Mouse (Mus musculus) kidney, postnatal 25 days (tissue): ENCODE measurements at regions not wholly inside any gene's neighbourhood (a gene's known extent, or its start where the extent isn't known, plus 50 kb on each side); places are given as distances from the start of the nearest gene placed in this dataset.

ENCODE experiments used
- DNase-seq, 2 experiments: peaks; one replicate each; pipeline ENCODE4 v3.0.0; 2021; ENCODE audit warnings: mixed read lengths in 2 of 2

DNA sequence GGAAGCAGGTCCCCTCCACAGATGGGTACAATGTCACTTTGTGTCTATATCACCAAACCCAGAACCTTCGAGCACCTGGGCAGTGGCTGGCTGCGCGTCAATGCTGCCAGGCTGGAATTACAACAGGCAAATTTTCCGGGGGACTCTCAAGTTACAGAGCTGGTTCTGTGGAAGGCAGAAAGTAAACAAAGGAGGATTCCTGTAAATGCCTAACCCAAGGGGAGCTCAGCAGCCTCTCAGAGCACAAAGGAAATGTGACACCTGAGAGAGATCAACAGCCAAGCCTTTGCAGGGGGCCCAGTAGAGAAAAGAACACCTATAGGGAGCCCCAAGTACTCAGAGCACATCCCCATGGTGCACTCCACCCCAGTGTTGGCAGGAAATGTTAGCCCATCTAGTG, 70.7 kb downstream of the Setd4 start:
- no peak for DNase-seq

GRCm38 (mm10) chr16:93531937-93532336, 71.9 kb downstream of the Setd4 start:
- no peak for DNase-seq

DNA sequence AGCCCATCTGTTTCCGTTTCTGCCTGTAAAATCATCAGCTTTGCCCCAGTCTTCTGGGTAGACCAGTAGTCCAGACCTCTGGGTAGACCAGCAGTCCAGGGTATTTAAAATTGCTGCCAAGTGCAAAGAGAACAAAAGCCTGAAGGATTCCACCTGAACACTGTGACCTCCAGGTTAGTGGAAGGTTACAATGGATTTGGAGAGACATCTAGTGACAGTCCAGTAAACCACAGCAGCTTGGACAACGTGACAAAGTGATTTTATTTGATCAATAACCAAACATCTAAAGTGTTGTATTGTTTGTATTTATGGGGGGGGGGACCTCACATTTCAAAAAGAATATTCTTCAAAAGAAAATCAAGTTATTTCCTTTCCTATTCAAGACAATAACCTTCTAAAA, 81.4 kb downstream of the Setd4 start:
- DNase-seq: no peak

GRCm38 (mm10) chr16:93520481-93520880, 83.4 kb downstream of the Setd4 start:
- no peak for DNase-seq

DNA sequence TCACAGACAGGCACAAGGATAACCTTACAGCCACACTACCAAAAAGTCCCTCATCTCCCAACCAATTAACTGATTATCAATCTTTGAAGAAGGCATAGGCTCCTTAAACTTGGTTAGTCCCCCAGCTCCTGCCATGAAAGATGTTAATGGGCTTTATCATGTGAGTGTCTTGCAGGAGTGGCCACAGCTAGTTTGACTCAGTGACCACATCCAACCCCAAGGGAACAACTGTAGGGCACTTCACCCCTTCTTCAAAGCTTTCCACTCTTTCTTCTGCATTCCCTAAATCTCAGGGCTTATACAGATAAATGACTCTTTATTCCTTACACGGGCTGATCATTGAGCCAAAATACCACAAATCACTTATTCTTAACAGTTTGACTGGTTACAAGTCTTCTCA, 85.2 kb downstream of the Setd4 start:
- no peak for DNase-seq

DNA sequence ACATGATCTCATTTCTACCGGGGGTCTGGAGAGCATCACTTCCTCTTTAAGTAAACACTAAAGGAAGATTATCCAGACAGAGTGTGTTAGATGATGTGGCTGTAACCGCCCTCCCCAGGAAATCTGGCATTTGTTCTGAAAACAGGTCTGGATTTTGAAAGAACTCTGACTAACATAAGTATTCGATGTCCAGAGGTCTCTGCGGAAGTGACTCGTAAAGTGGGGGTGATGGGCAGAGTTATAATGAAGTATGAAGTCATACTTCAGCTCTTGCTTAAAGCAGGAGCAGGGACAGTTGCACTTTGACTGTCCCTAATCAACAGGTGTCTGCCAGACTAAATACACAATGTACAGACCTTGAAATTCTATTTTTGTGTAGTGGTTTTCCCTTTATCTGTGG, 87.1 kb downstream of the Setd4 start:
- no peak for DNase-seq

DNA sequence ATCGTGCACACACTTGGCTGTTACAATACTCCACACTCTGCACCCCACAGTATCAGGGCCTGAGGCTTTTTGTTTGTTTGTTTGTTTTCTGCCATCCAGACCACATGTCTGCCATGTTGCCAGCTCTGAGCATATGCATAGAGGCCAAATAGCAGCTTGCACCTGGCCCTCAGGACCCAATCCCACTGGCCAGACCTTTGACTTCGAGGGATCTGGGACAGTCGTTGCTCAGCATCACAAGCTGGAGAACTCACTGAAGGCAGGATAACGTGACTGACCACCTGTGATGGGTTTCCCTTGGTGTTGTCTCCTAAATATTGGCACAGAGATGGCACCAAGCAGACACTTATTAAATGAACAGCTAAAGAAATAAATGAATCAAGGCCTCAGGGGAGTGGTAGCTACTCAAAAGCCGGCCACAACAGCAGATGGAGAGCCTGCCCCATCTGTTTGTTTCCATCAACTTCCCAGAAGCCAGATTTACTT, 88.4 kb downstream of the Setd4 start:
- no peak for DNase-seq

GRCm38 (mm10) chr16:93513616-93514041, 90.2 kb downstream of the Setd4 start:
- DNase-seq: no peak

DNA sequence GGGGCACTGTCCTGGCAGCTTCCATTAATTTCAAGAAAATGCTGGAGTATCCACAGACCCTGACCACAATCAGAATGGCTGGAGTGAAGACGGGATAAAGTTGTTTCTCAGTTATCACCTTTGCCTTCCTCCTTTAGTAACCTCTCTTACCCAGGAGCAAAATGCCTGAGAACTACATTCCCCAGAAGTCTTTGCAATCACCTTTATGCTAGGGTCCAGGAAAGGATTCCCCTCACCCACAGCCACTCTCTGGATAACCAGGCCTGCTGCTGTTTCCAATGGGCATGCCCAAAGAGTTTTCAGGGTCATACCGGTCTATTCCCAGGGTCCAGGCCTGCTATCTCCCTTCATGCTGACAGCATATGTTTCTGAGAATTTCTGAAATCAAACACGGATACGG, 91.9 kb downstream of the Setd4 start:
- DNase-seq: no peak

DNA sequence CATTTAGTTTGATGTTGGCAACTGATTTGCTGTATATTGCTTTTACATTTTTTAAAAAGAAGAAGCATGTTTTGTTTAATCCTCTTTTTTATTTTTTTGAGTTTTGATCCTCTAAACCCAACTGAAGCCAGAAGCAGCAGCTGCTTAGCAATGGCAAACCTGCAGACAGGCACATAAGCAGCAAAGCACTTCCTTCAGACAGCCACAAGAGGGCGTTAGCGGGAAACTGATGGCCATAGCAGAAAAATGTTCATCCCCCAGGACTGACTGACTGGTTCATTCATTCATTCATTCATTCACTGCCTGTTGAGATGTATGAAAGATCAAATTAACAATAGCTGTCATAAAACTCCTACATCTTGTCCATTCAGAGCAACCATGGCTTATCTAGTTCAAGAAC, 92.3 kb downstream of the Setd4 start:
- DNase-seq: no peak

GRCm38 (mm10) chr16:93498800-93499199, 105.1 kb downstream of the Setd4 start:
- DNase-seq: no peak

DNA sequence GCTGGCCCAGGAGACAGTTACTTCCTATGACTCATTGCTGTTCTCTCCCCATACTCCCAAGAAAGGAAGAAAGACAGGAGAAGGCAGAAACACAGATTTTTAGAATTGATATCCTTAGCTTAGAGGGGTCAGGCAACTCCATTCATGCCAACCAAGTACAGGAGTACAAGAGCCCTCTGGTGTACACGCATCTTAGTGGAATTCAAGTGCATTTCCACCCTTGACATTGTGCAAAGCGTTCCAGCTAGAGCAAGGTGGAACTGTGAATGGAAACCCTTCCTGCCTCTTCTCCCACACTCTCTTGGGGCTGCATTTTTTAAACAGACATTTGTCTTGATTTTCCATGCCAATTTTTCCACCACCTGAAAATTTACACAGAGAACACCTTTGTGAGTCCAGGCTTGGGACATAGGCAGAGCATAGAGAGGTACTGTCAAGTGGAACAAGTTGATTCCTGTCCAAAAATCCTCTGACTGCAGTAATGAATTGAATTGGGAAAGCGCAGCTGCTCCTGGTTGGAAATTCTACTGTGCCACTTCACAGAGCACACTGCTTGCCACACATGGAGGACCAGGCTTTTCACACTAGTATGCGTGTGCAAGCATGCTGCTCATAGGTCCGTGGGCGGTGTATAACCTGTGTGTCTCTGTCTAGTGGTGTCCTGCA, 110.4 kb downstream of the Setd4 start:
- DNase-seq: no peak

DNA sequence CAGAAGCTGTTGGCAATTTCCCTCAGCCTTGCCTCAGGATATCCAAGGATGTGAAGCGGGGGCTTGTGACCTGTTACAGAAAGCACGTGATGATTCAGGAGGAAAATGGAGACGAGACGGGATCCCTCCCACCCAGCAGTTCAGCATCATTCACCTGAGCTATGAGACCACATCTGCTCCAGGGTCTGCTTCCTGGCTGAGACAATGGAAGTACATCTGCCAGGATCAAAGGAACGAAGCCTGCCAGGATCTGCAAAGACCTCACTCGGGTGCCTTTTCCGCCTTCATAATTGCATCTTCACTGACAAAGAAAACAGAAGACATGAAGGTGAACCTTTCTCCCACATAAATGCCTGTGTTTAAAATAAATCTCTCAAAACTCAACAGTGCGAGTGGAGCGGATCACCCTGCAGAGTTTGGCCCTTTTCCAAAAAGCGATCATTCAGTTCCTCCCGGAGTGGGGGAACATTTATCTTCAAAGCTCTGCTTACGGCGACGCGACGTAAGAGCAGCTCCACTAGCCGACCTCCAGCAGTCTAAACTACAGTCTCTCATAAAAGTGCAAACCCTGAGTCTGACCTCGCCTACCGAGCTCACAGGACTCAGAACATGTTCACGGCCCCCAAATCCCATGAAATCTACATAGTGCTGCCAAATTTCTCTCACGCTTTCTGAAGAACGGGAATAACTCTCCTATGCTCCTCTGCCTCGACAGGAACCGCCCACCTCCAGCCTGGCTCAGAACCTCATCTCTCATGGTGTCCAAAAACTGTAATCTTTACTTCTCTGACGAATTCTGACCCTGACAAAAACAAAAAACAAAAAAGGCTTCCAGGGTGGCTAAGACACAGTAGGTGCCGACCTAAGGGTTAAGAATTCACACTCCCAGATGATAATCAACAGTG, 117.0 kb downstream of the Setd4 start:
- DNase-seq: no peak

- no peak for DNase-seq
These were observed 133.9 kb downstream of the Setd4 start for GRCm38 (mm10) chr16:93469957-93470356.

DNA sequence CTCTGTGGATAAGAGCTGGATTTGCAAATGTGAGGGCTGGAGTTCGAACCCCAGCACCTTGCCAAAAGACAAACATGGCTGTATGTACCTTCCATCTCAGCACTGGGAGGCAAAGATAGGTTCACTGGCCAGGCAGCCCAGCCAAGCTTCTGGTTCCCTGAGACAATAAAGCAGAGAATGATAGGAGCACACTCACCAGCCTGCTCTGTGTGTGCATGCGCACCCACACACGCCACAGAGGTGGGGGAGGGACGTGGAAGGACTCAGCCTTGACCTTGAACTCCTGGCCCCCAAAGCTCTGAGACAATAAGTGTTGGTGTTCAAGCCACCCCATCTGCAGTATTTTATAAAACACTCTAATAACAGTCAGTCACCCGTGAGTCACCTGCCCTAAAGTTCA, 138.1 kb downstream of the Setd4 start:
- no peak for DNase-seq

DNA sequence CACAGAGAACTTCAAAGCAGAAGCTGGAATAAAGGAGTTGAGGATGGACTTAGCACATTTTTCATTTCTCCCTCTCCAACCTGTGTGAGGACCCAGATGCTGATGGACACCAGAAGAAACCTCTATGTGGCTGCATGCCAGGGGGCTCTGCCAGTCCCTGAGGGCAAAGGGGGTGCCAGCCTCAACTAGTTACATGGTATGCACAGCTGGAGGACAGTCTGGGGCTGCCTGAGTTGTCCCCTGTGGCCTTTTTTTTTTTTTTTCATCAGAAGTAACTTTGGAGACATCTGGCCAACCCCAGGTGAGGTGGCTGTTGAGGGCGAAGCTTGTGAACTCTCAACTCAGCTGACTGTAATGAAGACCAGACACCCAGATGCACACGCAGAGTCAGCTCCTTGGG, 139.0 kb downstream of the Setd4 start:
- no peak for DNase-seq

DNA sequence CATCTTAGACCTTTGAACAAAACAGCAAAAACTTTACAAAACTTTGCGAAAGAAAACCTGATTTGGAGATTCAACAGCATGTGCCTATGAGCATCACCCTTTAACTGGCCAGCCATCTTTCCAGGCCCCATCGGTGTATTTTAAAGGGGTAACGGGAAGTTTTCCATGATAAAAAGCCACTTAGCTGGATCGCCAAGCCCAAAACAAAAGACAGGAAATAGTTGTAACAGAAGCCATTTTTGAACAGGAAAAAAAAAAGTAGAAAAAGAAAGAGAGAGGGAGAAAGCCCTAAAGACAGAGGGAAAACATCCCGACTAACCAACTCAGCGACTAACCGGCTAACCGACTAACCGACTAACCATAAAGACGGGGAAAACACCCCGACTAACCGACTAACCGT, 140.5 kb downstream of the Setd4 start:
- DNase-seq: no peak

DNA sequence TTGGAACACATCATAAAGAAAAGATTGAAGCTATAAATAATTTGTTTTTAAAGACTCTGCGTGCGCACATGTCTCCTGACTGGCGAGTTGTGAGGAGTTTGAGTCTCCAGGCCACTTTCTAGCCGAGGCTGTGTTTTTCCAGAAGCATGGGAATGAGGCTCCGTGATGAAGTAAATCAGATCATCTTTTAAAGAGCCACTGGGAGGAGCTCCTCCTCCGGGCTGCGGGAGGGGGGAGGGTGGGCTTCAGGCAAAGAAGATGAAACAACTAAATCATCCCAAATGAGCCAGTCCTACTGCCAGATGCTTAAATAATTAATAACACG, 141.6 kb downstream of the Setd4 start:
- no peak for DNase-seq

DNA sequence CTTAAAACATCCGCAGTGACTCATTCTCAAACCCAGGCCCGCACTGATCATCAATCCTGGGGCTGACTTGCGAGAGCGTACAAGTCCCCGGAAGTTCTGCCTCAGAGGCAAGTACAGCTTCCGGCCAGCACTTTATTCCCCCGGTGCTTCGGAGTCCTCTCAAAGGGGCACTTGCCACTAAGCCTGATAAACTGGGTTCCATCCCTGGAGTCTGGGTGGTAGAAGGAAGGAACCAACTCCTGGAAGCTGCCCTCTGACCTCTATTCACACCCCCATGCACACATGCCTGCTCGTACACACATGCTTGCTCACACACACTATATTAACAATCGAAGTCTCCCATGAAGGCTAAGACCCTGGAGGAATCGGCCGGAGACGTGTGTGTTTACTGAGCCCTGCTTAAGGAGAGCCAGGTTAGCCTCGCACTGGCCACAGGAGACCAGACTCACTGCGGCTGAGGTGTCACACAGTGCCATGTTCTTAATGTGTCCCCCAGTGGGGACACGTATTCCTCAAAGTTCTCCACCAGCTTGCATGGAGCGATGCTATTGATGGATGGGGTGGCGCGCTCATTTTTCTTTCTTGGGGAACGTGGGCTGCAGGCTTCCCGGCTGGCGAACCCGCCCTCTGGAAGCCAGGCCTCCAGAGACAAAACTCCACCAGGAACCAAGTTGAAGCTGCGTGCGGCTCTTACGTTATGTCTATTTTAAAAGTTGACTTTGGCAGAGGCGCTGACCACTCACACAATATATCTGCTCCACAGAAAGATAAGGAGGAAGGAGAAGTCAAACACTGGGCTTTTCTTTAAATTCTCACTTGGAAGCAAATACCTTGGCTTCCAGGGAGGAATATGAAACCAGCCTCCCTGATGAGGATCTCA, 142.2 kb downstream of the Setd4 start:
- no peak for DNase-seq

GRCm38 (mm10) chr16:93459497-93460240, 144.2 kb downstream of the Setd4 start:
- DNase-seq: no peak

DNA sequence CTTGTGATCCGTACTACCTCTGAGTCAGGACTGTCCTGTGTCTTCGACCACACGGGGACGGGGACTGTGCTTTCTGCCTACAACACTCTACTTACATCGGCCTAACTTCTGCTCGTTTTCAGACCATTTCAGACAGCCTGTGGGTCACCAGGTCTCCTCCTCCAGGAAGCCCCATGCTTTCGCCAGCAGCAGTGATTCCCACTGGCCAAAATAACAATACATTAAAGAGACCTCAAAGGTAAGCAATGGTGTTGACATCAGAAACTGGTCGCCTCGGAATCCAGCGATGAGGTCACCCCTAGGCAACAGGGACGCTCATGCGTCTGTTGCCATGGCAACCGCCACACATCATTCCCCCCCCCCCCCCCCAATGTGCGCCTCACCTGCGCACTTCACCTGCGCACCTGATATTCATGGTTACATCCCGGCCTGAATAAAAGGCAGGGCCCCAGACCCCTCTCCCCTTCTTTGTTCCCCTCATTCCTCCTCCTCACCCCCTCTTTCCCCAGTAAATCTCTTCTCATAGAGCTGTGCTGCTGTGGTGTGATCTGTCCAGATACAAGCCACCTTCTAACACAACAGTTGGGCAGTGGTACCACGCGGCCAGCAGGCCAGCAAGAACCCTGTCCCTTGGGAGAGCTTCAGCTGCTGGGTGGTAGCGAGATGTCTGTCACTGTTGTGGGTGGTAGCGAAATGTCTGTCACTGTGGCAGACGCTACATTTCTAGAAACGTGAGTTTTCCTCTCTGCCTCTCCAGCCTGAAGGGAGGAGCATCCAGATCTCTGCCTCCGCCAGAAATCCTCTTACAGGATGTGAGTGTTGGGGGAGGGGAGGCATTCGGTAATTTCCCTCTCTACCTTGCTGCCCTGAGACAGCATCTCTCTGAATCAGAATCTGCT, 145.0 kb downstream of the Setd4 start:
- no peak for DNase-seq
